Mouse (Mus musculus) brain, embryonic 14.5 days (tissue): ENCODE results near the gene Mxra8. TPM values are rescaled to one million over a fixed set of nuclear protein-coding genes. Genes with fewer than 3 reads are reported as not detected.

Experiments
- DNase-seq: peaks from one replicate; pipeline ENCODE4 v3.0.0-alpha.2; 2011; ENCODE audit warnings: low read depth
- CTCF ChIP-seq: fragments of 200-500 bp; IDR thresholded peaks from 2 replicates; pipeline ENCODE4 v1.5.1; 2012; ENCODE audit warnings: inconsistent platforms, mild to moderate bottlenecking, moderate library complexity, borderline replicate concordance; ENCODE audit not compliant: insufficient read depth, insufficient read length; ENCODE audit errors: extremely low read depth
- POLR2A ChIP-seq: fragments of 200-500 bp; IDR thresholded peaks from 2 replicates; pipeline ENCODE4 v1.6.1; 2012; ENCODE audit warnings: mild to moderate bottlenecking, inconsistent platforms, borderline replicate concordance; ENCODE audit not compliant: poor library complexity, insufficient read depth, insufficient read length, severe bottlenecking; ENCODE audit errors: extremely low read depth
- polyA plus RNA-seq: library from polyadenylated mRNA; depleted of rRNA; stranded (reverse); fragments of >200 nt; gene quantifications from 2 replicates; pipeline ENCODE4 v1.2.3, GENCODE M21; 2012; rRNA removed

Gene Mxra8
- polyA plus RNA-seq = 39.9 and 42.2 TPM in 2 replicates

DNA sequence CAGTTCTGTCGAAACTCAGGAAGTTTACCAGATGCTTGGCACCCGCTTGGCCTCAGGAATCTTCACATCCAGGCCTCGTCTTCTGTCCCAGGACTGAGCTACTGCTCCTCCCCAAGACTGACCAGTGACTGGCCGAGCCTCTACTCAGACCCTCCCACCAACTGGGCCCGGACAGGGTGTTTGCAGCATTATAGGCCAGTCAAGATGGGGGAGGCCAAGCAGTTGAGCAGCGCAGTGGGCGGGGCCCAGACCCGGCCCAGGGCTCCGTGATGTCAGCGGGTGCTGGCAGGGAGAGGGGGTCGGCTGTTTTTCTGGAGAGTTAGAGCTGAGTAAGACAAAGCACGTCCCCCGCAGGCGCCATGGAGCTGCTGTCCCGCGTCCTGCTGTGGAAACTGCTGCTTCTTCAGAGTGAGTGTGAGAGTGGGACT, at the start of gene Mxra8:
Gene Mxra8, plus strand, starts transcription at position 198 of the 428 bp plus-strand sequence.
- peak; percentile 69 for DNase-seq

DNA sequence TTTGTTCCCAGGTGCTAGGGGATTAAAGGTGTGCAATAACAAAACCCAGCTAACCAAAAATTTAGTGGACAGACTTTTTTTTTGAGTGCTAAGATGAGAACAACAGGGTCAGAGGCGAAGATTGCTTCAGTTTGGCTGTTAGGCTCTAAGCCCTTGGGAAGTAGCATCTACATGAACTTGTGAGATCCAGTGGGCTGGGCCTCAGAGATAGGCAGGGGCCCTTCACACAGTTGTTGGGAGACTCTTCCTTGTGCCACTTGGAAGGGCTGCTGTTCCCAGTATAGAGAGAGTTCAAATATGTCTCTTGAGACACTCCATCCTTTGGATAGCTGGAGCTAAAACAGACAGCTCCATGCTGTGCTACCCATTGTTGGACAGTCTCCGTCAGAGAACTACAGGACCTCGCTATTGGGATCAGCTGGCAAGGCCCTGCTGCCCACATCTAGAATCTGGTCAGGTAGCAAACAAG, 49.4 kb upstream of the Mxra8 start, which contains the start of gene Ankrd65:
Gene Ankrd65, plus strand, starts transcription at position 419 of the 469 bp plus-strand sequence.
- TF ChIP-seq CTCF = no peak
- DNase-seq = no peak

More for the DNA sequence above, at the start of gene Mxra8:
- TF ChIP-seq CTCF = no peak

DNA sequence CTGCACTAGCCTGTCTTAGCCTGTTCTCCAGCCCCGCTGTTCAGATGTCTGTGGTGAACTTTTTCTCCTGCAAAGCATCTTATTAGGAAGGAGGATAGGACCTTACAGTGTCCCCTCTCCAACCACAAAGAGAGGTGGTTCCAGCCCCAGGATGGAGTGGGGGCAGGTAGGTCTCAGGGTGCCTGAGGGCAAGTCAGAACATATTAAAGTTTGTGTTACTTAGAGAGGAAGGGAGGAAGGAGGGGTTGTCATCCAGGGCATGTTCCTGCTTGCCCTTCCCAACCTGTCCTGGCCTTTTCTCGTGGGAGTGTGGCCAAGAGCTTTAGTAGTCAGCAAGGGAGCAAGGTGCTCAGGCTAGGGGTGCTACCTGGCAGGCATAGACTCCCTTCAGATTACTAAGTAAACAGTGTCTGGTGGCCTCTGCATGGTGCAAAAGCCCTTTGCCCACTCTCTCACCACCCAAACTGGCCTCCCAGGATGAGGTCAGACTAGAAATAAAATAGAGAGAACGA, 48.8 kb upstream of the Mxra8 start:
- DNase-seq = no peak
- TF ChIP-seq POLR2A (no peak), CTCF (no peak)

DNA sequence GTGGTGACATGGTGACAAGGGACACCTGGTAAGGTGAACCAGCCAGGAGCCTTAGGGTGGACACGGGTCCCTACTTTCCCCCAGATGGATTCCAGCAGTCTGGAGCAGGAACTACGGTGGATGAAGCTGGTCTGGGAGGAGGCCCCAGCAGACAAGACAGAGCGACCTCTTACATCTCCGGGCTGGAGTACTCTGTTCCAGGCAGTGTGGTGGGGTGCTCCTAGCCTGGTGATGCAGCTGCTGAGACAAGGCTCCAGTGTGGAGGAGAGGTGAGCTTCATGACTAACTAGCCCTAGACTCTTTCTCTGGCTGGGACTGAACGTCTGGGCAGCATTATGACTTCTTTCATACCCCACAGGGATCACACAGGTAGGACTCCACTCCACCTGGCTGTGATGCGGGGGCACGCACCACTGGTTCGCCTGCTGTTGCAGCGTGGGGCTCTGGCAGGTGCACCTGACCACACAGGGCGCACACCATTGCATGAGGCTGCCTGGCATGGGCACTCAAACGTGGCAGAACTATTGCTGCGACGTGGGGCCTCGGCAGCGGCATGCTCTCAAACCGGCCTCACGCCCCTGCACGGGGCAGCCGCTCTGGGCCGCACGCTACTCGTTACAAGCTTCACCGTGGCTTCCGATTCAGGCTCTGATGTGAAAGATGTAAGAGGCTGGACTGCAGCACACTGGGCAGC, 48.1 kb upstream of the Mxra8 start:
- DNase-seq = no peak
- no peak for TF ChIP-seq CTCF
- TF ChIP-seq POLR2A = no peak

DNA sequence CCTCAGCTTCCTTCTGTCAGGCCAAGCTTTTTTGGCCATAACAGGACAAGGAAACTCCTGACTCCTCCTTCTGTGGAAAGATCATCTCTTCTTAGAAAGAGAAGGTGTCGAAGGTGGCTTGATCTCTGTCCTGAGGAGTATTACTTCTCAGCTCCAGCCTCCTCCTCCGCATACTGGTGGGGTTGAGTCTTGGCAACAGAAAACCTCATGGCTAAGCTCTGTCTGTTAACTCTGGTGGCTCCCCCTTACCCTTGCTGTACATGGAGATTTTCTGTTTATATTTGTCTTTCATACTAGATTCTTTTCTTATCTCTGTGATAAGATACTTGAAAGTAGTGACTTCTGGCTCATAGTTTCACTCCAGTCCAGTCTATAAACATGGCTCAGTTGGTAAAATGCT, 45.8 kb upstream of the Mxra8 start:
- TF ChIP-seq CTCF (no peak), POLR2A (no peak)
- DNase-seq = no peak

DNA sequence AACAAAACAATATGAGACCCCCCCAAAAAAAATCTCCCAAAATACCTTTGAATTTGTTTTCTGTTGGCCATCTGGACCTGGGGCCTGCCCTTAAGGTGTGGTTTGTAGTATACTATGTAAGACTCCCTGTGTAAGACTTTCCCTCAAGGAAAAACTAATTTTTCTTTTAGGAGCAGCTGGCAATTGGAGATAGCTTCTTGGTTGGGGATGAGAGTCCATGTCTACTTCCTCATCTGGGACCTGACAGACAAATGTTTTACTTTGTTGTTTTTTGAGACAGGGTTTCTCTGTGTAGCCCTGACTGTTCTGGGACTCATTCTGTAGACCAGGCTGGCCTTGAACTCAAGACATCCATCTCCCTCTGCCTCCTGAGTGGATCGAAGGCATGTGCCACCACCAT, 37.4 kb upstream of the Mxra8 start:
- no peak for DNase-seq
- no peak for TF ChIP-seq POLR2A
- no peak for TF ChIP-seq CTCF

DNA sequence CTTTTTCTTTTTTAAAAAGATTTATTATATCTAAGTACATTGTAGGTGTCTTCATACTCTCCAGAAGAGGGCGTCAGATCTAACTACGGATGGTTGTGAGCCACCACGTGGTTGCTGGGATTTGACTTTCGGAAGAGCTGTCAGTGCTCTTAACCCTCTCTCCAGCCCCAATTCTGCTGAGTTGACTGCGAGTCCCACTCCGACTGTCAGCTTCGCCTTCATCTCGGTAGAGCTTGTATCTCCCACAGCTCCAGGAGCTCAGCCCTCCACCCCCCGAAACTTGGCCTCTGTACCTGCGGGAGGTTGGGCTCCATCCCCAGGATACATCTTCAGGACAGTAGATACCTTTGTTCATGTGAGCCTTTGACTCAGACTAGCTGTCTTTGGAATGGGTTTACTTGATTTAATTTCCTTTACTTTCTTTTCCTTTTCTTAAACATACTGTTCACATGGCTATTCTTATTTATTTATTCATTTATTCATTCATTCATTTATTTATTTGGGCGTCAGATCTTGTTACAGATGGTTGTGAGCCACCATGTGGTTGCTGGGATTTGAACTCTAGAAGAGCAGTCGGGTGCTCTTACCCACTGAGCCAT, 36.6 kb upstream of the Mxra8 start, which contains the start of gene Mrpl20:
Gene Mrpl20, plus strand, starts transcription at position 138 of the 599 bp plus-strand sequence.
- DNase-seq = peak; percentile 27
- no peak for TF ChIP-seq POLR2A
- no peak for TF ChIP-seq CTCF

DNA sequence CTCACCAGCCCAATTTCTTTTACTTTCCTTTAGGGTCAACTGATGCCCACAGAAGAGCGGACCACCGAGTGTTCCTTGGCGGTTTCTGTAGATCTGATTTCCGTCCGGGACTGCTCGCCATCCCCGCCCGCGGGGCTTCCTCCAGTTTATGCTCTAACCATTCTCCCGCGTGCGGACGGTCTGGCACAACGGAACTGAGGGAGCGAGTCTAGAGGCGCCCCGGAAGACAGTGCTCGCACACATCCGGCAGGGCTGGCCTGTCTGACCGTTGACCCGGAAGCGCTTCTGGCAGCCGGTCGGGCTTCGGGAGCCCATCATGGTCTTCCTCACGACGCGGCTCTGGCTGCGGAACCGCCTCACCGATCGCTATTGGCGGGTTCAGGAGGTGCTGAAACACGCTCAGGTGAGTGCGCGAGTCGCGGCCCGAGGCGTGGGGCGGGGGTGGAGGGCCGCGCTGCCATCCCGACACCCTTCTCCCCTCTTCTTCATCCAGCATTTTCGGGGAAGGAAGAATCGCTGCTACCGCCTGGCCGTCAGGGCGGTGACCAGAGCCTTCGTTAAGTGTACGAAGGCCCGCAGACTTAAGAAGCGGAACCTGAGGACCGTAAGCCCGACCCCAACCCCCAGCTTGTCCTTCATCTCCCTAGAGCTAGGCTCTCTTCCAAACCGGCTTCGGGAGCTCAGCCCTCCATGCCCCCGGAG, 36.0 kb upstream of the Mxra8 start:
- TF ChIP-seq POLR2A = peak; percentile 76; the same call in 1 of the 2 replicates
- no peak for TF ChIP-seq CTCF
- peak; percentile 98 for DNase-seq

DNA sequence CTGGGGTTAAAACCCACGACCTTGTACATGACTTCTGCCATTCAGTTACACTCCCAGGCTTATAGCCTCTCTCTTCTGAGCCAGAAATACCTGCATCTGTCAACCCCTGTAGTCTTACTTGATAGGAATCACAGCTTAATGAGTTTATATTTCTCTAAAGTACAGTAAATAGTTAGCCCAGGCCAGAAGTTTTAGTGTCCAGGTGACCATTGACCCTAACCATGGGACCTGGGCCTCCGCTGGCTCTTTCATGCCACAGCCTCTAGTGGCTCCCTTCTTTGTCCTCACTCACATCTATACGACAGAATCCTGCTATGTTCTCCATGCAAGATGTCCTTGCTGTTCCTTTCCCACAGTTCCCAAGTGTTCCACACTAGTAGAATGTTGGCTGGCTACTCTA, 31.6 kb upstream of the Mxra8 start:
- TF ChIP-seq POLR2A (no peak), CTCF (no peak)
- DNase-seq = no peak

DNA sequence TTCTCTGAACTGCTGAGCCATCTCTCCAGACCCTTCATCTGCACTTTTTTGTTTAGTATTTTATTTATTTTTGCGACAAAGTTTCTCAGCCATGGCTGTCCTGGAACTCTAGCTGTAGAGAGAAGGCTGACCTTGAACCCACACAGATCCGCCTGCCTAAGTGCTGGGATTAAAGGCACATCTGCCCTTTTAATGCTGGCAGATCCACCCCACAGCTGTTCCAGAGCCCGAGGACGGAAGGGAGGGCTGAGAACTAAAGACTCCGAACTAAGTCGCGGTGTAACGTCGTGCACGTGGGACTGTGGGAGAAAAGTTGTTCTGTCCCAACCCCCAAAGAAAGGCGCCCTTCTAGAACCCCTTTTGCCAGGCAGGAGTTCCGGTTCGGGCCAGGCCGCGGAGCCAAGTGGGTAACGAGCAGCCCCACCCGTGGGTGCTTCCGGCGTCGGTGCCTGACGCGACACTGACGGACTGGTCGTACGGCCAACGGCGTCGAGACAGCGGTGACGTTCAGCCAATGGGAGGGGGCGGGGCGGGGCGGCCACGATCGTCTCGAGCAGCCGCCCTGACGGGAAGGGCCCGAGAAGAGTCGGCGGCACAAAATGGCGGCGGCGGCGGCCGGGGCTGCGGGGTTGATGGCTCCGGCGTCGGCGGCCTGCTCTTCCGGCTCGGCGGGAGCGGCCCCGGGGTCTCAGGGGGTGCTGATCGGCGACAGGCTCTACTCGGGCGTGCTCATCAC, 27.4 kb upstream of the Mxra8 start, which contains the start of gene Ccnl2:
Gene Ccnl2, plus strand, starts transcription at position 561 of the 736 bp plus-strand sequence.
- TF ChIP-seq CTCF = no peak
- peak; percentile 77 for TF ChIP-seq POLR2A
- peak; percentile 99 for DNase-seq

DNA sequence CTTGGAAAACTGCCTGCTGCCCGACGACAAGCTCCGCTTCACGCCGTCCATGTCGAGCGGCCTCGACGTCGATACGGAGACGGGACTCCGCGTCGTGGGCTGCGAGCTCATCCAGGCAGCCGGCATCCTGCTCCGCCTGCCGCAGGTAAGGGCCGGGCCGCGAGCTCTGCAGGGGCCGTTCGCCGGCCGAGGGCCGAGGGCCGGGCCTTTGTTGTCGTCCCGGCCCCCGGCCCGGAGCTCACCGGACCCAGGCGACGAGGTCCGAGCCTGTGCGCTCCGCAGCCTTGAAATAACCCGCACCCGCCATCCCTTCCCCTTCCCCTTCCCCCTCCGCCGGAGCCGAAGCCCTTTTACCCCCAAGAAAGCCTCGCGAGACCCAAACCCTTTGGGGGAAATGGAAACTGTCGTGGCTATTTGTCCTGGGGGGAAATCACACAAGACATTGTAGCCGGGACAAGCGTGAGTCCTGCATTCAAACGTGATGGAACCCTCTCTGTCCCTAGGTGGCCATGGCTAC, 26.8 kb upstream of the Mxra8 start:
- DNase-seq = peak; percentile 41
- TF ChIP-seq POLR2A (no peak), CTCF (no peak)

DNA sequence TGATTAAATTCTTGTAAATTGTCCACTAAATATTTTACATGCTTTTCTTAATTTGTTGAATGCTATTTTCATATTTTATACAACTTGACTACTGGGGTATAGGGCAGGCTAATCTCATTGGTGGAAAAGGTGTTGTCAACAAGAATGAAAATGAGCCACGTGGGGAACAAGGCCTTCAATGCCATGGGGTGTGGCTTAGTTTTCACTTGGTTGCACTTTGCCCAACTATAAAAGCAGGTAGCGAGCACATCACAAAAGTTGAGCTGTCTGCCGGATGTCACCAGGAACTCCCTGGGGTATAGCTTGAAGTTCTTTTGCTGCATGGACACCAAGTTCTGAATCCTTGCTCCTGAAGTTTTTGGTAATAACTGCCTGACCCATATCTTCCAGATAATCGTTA, 21.9 kb upstream of the Mxra8 start:
- TF ChIP-seq POLR2A (no peak), CTCF (no peak)
- DNase-seq = no peak
